Mouse (Mus musculus) E14TG2a.4 (cell line): ENCODE results near the gene Bicdl1.

Source experiments
- CTCF ChIP-seq: conservative IDR thresholded peaks from 2 replicates; pipeline ENCODE4 v1.5.1; 2014; ENCODE audit warnings: low read length
- NANOG ChIP-seq: IDR thresholded peaks from 2 replicates; pipeline ENCODE4 v1.6.1; 2014; ENCODE audit warnings: borderline replicate concordance, low read length, mixed read lengths

DNA sequence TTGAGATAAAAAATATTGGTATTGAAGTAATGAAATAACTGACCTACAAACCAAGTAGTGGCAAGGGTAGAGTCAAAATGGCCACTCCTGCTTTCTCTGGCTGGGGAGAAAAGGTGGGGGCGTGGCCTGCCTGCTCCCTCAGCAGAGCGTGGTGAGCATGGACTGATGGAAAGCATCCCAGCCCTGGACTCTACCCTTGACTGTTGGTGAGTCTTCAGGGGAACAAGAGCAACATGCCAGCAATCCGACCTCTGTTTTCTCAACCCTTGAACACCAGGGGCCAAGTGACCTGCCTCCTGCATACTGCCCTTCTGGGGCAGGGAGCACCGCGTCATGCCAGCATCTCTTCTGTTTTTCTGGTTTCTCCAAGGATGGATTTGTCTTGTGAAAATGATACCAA is 34.6 kb downstream of the Bicdl1 start:
- no peak for TF ChIP-seq CTCF
- no peak for TF ChIP-seq NANOG
